Mouse (Mus musculus) heart, embryonic 13.5 days (tissue): Measurements from ENCODE around the gene Asxl1. TPM values are rescaled to one million over a fixed set of nuclear protein-coding genes. Genes with fewer than 3 reads are reported as not detected.
"Not testable (repeated sequence)": the region's sequence is repeated elsewhere in the genome, so short reads cannot be mapped to it uniquely, and the experiment has no call there.

Experiments
- ATAC-seq: fragments of 200-750 bp; cut with Nextera tagmentation; 2 replicates; pipeline ENCODE4 v1.8.0; 2017; ENCODE audit warnings: moderate TSS enrichment; ENCODE audit not compliant: insufficient number of reproducible peaks, low FRiP score, low TSS enrichment; ENCODE audit errors: extremely low read depth
- H3K27ac ChIP-seq: fragments of 300-500 bp; sonication (generic); replicated peaks from 2 replicates; pipeline ENCODE4 v1.5.1; 2015; ENCODE audit warnings: moderate library complexity, mild to moderate bottlenecking, inconsistent platforms
- H3K27me3 ChIP-seq: fragments of 300-500 bp; sonication (generic); replicated peaks from 2 replicates; pipeline ENCODE4 v1.6.1; 2015; ENCODE audit warnings: mild to moderate bottlenecking, inconsistent platforms
- H3K36me3 ChIP-seq: fragments of 300-500 bp; sonication (generic); 2 replicates; pipeline ENCODE4 v1.6.1; 2015; ENCODE audit warnings: mild to moderate bottlenecking, inconsistent platforms
- H3K4me1 ChIP-seq: fragments of 300-500 bp; sonication (generic); 2 replicates; pipeline ENCODE4 v1.6.1; 2015; ENCODE audit warnings: inconsistent platforms
- H3K4me2 ChIP-seq: fragments of 300-500 bp; sonication (generic); 2 replicates; pipeline ENCODE4 v1.6.1; 2015; ENCODE audit warnings: inconsistent platforms, mild to moderate bottlenecking, moderate library complexity
- H3K4me3 ChIP-seq: fragments of 300-500 bp; sonication (generic); 2 replicates; pipeline ENCODE4 v1.5.1; 2015; ENCODE audit warnings: moderate library complexity, mild to moderate bottlenecking, inconsistent platforms
- H3K9ac ChIP-seq: fragments of 300-500 bp; sonication (generic); 2 replicates; pipeline ENCODE4 v1.6.1; 2015; ENCODE audit warnings: inconsistent platforms, mild to moderate bottlenecking, moderate library complexity
- H3K9me3 ChIP-seq: fragments of 300-500 bp; sonication (generic); 2 replicates; pipeline ENCODE4 v1.6.1; 2016; ENCODE audit warnings: inconsistent platforms
- WGBS: fragments of 180-500 bp; shearing (Covaris S2); methylation state at CpG from one replicate; pipeline ENCODE4 v1.1.7; 2015; ENCODE audit warnings: mixed read lengths; 5-methylcytosine and 5-hydroxymethylcytosine counted together
- polyA plus RNA-seq: library from polyadenylated mRNA; unstranded; fragments of >200 nt; fragmentation: Nextera tagmentation; extraction: Ambion mirVana; gene quantifications from 2 replicates; pipeline ENCODE4 v1.2.1, GENCODE M21; 2015

Asxl1 gene
- polyA plus RNA-seq, 1 experiment from 2014 or later = 6.4 TPM

GRCm38 (mm10) chr2:153345071-153345453 is 567 bp upstream of the Asxl1 start:
- H3K27ac ChIP-seq = peak overlapping the region; percentile 99
- peaks cover 9% of the 10 kb centered on the region for H3K36me3 ChIP-seq
- H3K4me2 ChIP-seq = peak overlapping the region; percentile 84
- no peaks in the 10 kb centered on the region for H3K9me3 ChIP-seq
- 4% methylated on average over 11 of the region's 11 CpGs for WGBS
- no peaks in the 10 kb centered on the region for H3K27me3 ChIP-seq
- peak overlapping the region; percentile 85 for H3K9ac ChIP-seq
- no peak for ATAC-seq
- H3K4me3 ChIP-seq = peak overlapping the region; percentile 89
- peaks cover 37% of the 10 kb centered on the region for H3K4me1 ChIP-seq

- ATAC-seq = peak; percentile 78
- WGBS = under 1% methylated on average over 52 of the region's 76 CpGs
- peak overlapping the region; percentile 99 for H3K9ac ChIP-seq
These were observed 873 bp downstream of the Asxl1 start for GRCm38 (mm10) chr2:153346221-153347182.

GRCm38 (mm10) chr2:153347183-153347781 is 1.7 kb downstream of the Asxl1 start:
- H3K27me3 ChIP-seq = no peaks in the 10 kb centered on the region

More at GRCm38 (mm10) chr2:153346221-153347182, 873 bp downstream of the Asxl1 start:
- Histone ChIP-seq H3K27me3 (no peaks in the 10 kb centered on the region), H3K4me1 (peaks cover 48% of the 10 kb centered on the region), H3K9me3 (no peaks in the 10 kb centered on the region), H3K4me3 (peak overlapping the region; percentile 89), H3K4me2 (peak overlapping the region; percentile 84), H3K27ac (peak overlapping the region; percentile 99), H3K36me3 (peaks cover 9% of the 10 kb centered on the region)

GRCm38 (mm10) chr2:153348100-153348831 is 2.6 kb downstream of the Asxl1 start:
- Histone ChIP-seq H3K9ac (peak overlapping the region; percentile 99), H3K27ac (peak overlapping the region; percentile 99), H3K9me3 (no peaks in the 10 kb centered on the region), H3K4me3 (peak overlapping the region; percentile 89), H3K4me1 (peaks cover 55% of the 10 kb centered on the region), H3K36me3 (peaks cover 14% of the 10 kb centered on the region), H3K4me2 (peak overlapping the region; percentile 84), H3K27me3 (no peaks in the 10 kb centered on the region)
- 41% methylated on average over 6 of the region's 6 CpGs for WGBS
- no peak for ATAC-seq

More at GRCm38 (mm10) chr2:153347183-153347781, 1.7 kb downstream of the Asxl1 start:
- no peaks in the 10 kb centered on the region for H3K9me3 ChIP-seq
- 7% methylated on average over 9 of the region's 9 CpGs for WGBS
- peaks cover 8% of the 10 kb centered on the region for H3K36me3 ChIP-seq
- H3K27ac ChIP-seq = peak overlapping the region; percentile 99
- H3K4me3 ChIP-seq = peak overlapping the region; percentile 89
- H3K9ac ChIP-seq = peak overlapping the region; percentile 99
- peak overlapping the region; percentile 84 for H3K4me2 ChIP-seq
- H3K4me1 ChIP-seq = peaks cover 55% of the 10 kb centered on the region
- no peak for ATAC-seq

- peak overlapping the region; percentile 84 for H3K4me2 ChIP-seq
- peaks cover 48% of the 10 kb centered on the region for H3K4me1 ChIP-seq
- no peaks in the 10 kb centered on the region for H3K27me3 ChIP-seq
- H3K9ac ChIP-seq = peak overlapping the region; percentile 68
- WGBS = 5% methylated on average over 6 of the region's 6 CpGs
- H3K36me3 ChIP-seq = peaks cover 34% of the 10 kb centered on the region
- ATAC-seq = no peak
- peak overlapping the region; percentile 25 for H3K4me3 ChIP-seq
- H3K27ac ChIP-seq = peak overlapping the region; percentile 85
- H3K9me3 ChIP-seq = no peaks in the 10 kb centered on the region
These were observed 5.0 kb downstream of the Asxl1 start for GRCm38 (mm10) chr2:153350552-153351181.

GRCm38 (mm10) chr2:153354648-153355047 is 9.0 kb downstream of the Asxl1 start:
- no peak for ATAC-seq
- Histone ChIP-seq H3K4me2 (no peak overlapping the region), H3K27ac (no peak overlapping the region), H3K4me3 (no peak overlapping the region), H3K9ac (no peak overlapping the region), H3K27me3 (no peaks in the 10 kb centered on the region), H3K36me3 (peaks cover 73% of the 10 kb centered on the region), H3K4me1 (peaks cover 26% of the 10 kb centered on the region), H3K9me3 (no peaks in the 10 kb centered on the region)
- 84% methylated on average over 2 of the region's 2 CpGs for WGBS

- Histone ChIP-seq H3K4me2 (no peak overlapping the region), H3K9ac (no peak overlapping the region), H3K4me3 (no peak overlapping the region), H3K9me3 (no peaks in the 10 kb centered on the region), H3K27me3 (no peaks in the 10 kb centered on the region), H3K4me1 (peaks cover 5% of the 10 kb centered on the region), H3K27ac (no peak overlapping the region), H3K36me3 (peaks cover 93% of the 10 kb centered on the region)
- WGBS = 89% methylated on average over 4 of the region's 4 CpGs
- no peak for ATAC-seq
These were observed 11.2 kb downstream of the Asxl1 start for GRCm38 (mm10) chr2:153356784-153357183.

- no peaks in the 10 kb centered on the region; the same call in 1 of the 2 replicates for H3K4me1 ChIP-seq
- H3K27ac ChIP-seq = no peak overlapping the region
- no peak overlapping the region for H3K4me2 ChIP-seq
- no peak overlapping the region for H3K9ac ChIP-seq
- H3K4me3 ChIP-seq = no peak overlapping the region
- WGBS = 96% methylated on average over 1 of the region's 1 CpGs
- H3K9me3 ChIP-seq = no peaks in the 10 kb centered on the region
- H3K36me3 ChIP-seq = peaks cover 94% of the 10 kb centered on the region
- H3K27me3 ChIP-seq = no peaks in the 10 kb centered on the region
- no peak for ATAC-seq
These were observed 15.6 kb downstream of the Asxl1 start for GRCm38 (mm10) chr2:153361101-153361710.

GRCm38 (mm10) chr2:153364531-153364930 is 18.9 kb downstream of the Asxl1 start:
- not testable (repeated sequence) for H3K9me3 ChIP-seq, ATAC-seq, H3K4me2 ChIP-seq, H3K27me3 ChIP-seq, H3K4me3 ChIP-seq, H3K27ac ChIP-seq, H3K4me1 ChIP-seq, H3K9ac ChIP-seq
- 75% methylated on average over 14 of the region's 14 CpGs for WGBS
- peaks cover 93% of the 10 kb centered on the region for H3K36me3 ChIP-seq

- Histone ChIP-seq H3K27me3 (no peaks in the 10 kb centered on the region), H3K27ac (no peak overlapping the region), H3K4me1 (no peaks in the 10 kb centered on the region), H3K9ac (no peak overlapping the region), H3K4me2 (no peak overlapping the region), H3K36me3 (peaks cover 63% of the 10 kb centered on the region), H3K4me3 (no peak overlapping the region), H3K9me3 (no peaks in the 10 kb centered on the region)
- no peak for ATAC-seq
These were observed 25.2 kb downstream of the Asxl1 start for GRCm38 (mm10) chr2:153370871-153371270.
